Mouse (Mus musculus) ES-E14 (cell line): Measurements from ENCODE around the gene Hivep3. TPM values are rescaled to one million over a fixed set of nuclear protein-coding genes. Genes with fewer than 3 reads are reported as not detected.

Experiments used
- DNase-seq: peaks from one replicate; pipeline ENCODE4 v3.0.0-alpha.2; 2013; ENCODE audit warnings: low read depth, low spot score
- H3K27ac ChIP-seq: 2 replicates; pipeline ENCODE4 v1.5.1; 2012; ENCODE audit warnings: low read depth, mild to moderate bottlenecking, low read length, moderate library complexity, mixed read lengths; ENCODE audit not compliant: poor library complexity, insufficient read depth, severe bottlenecking
- H3K36me3 ChIP-seq: 2 replicates; pipeline ENCODE4 v1.6.1; 2012; ENCODE audit warnings: mild to moderate bottlenecking, low read length, moderate library complexity, mixed read lengths; ENCODE audit not compliant: control insufficient read depth, poor library complexity, insufficient read depth, severe bottlenecking
- H3K4me1 ChIP-seq, 2 experiments: fragments of 150-350 bp in 1 of 2; sonication (generic) in 1 of 2; 2 replicates each; pipeline ENCODE4 v1.6.1; 2012; ENCODE audit warnings: low read length in 2 of 2, mild to moderate bottlenecking in 1 of 2, mixed read lengths in 1 of 2; ENCODE audit not compliant: control insufficient read depth in 2 of 2, insufficient read depth in 2 of 2, poor library complexity in 1 of 2
- H3K4me3 ChIP-seq, 2 experiments: fragments of 150-350 bp in 1 of 2; sonication (generic) in 1 of 2; 2 replicates each; pipeline ENCODE4 v1.5.1; 2012; ENCODE audit warnings: low read length in 2 of 2, low read depth in 1 of 2, mild to moderate bottlenecking in 1 of 2, mixed read lengths in 1 of 2; ENCODE audit not compliant: insufficient read depth in 1 of 2, poor library complexity in 1 of 2, severe bottlenecking in 1 of 2
- H3K9ac ChIP-seq: 2 replicates; pipeline ENCODE4 v1.6.1; 2012; ENCODE audit warnings: low read depth, mild to moderate bottlenecking, low read length, mixed read lengths; ENCODE audit not compliant: poor library complexity, insufficient read depth, severe bottlenecking
- H3K9me3 ChIP-seq: fragments of 150-350 bp; sonication (generic); 2 replicates; pipeline ENCODE4 v1.6.1; 2012; ENCODE audit warnings: low read depth, mild to moderate bottlenecking, low read length; ENCODE audit not compliant: control insufficient read depth, insufficient read depth
- CHD2 ChIP-seq: IDR thresholded peaks from 2 replicates; pipeline ENCODE4 v1.6.1; 2014; ENCODE audit warnings: mild to moderate bottlenecking, low read depth, low read length, inconsistent platforms
- HCFC1 ChIP-seq: IDR thresholded peaks from 2 replicates; pipeline ENCODE4 v1.6.1; 2012; ENCODE audit warnings: low read length, inconsistent platforms, borderline replicate concordance; ENCODE audit not compliant: insufficient read depth
- MAFK ChIP-seq: IDR thresholded peaks from 2 replicates; pipeline ENCODE4 v1.6.1; 2014; ENCODE audit warnings: mild to moderate bottlenecking, low read depth, low read length, inconsistent platforms; ENCODE audit not compliant: insufficient read depth
- ZC3H11A ChIP-seq: IDR thresholded peaks from 2 replicates; pipeline ENCODE4 v1.6.1; 2012; ENCODE audit warnings: low read depth, mild to moderate bottlenecking, inconsistent platforms, low read length, borderline replicate concordance
- ZNF384 ChIP-seq: IDR thresholded peaks from 2 replicates; pipeline ENCODE4 v1.6.1; 2012; ENCODE audit warnings: low read depth, low read length, inconsistent platforms
- in situ Hi-C, 2 experiments: fragments of 600-800 bp; cut with MboI; formaldehyde crosslinking; loops; one replicate each; pipeline ENCODE4 v1.15.1; 2025; ENCODE audit warnings: low sequenced_read_pairs in 2 of 2, inconsistent platforms in 1 of 2; ENCODE audit not compliant: unreplicated experiment in 2 of 2
- total RNA-seq: library from RNA; depleted of rRNA; stranded (reverse); fragments of 300-350 nt; gene quantifications from 2 replicates; pipeline ENCODE4 v1.2.3, GENCODE M21; 2012

Gene Hivep3
- total RNA-seq, 1 experiment: 1.4 TPM

DNA sequence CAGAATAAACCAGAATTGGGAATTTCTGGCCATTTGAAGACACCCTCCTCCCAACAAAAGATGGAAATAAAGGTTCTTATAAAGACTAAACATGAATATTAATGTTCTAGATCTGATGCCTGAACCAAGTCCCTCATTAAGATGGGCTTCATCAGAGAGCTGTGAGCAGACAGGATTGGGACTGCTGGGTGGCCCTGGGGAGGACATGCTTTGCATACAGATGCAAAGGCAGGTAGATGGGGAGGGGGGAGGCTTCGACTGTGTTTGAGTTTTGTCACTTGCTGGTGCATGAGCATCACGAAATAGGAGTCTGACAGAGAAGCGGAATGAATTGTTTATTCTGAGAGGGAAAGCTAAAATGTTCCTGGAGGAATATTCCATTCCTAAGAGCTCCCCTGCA is 12.1 kb upstream of the Hivep3 start:
- in situ Hi-C loops: no loop called here
- Histone ChIP-seq H3K4me3 (no peak overlapping the region), H3K36me3 (no peaks in the 10 kb centered on the region), H3K9ac (no peak overlapping the region), H3K9me3 (no peaks in the 10 kb centered on the region), H3K4me1 (no peaks in the 10 kb centered on the region), H3K27ac (no peak overlapping the region)
- no peak for DNase-seq
- TF ChIP-seq MAFK: no peak
- no peak for TF ChIP-seq CHD2
- no peak for TF ChIP-seq ZC3H11A

DNA sequence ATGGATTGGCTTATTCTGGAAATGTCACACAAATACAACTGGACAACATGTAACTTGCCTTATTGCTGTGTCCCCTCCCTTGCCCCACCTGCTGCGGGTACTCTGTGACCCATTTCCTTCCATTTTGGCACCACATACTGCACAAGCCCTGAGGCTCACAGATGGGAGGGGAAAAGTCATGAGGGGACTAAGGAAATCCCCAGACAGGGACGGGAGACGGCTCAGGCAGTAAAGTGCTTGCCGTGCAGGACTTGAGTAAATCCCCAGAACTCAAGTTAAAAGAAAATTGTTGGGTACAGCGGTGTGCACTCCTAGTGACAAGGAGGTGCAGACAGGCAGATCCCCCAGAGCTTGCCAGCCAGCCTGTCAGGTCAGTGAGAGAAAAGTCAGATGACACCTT is 7.5 kb upstream of the Hivep3 start:
- Histone ChIP-seq H3K9ac (no peak overlapping the region), H3K27ac (no peak overlapping the region), H3K36me3 (no peaks in the 10 kb centered on the region), H3K9me3 (no peaks in the 10 kb centered on the region), H3K4me1 (no peaks in the 10 kb centered on the region), H3K4me3 (no peak overlapping the region)
- DNase-seq: no peak
- TF ChIP-seq HCFC1 (no peak), ZNF384 (no peak), MAFK (no peak), CHD2 (no peak), ZC3H11A (no peak)
- in situ Hi-C loops: no loop called here

GRCm38 (mm10) chr4:119727871-119728270 is 5.7 kb upstream of the Hivep3 start:
- no peak for DNase-seq
- in situ Hi-C loops: no loop called here
- Histone ChIP-seq H3K36me3 (no peaks in the 10 kb centered on the region), H3K4me3 (no peak overlapping the region), H3K4me1 (no peaks in the 10 kb centered on the region), H3K9ac (no peak overlapping the region), H3K9me3 (no peaks in the 10 kb centered on the region), H3K27ac (no peak overlapping the region)
- TF ChIP-seq ZC3H11A (no peak), CHD2 (no peak), ZNF384 (no peak), HCFC1 (no peak), MAFK (no peak)

- no peak for DNase-seq
- H3K4me1 ChIP-seq: no peaks in the 10 kb centered on the region
- H3K36me3 ChIP-seq: no peaks in the 10 kb centered on the region
- H3K4me3 ChIP-seq: peak overlapping the region; percentile 86 to 89
- no peaks in the 10 kb centered on the region for H3K9me3 ChIP-seq
- in situ Hi-C loops: no loop called here
- no peak for TF ChIP-seq HCFC1
- no peak for TF ChIP-seq ZNF384
- no peak for TF ChIP-seq MAFK
- TF ChIP-seq ZC3H11A: no peak
- TF ChIP-seq CHD2: no peak
- peak overlapping the region; percentile 64 for H3K9ac ChIP-seq
- no peak overlapping the region for H3K27ac ChIP-seq
Observed at GRCm38 (mm10) chr4:119733942-119734341, 358 bp downstream of the Hivep3 start.

- no peak overlapping the region for H3K9ac ChIP-seq
- DNase-seq: no peak
- in situ Hi-C loops: no loop called here
- H3K36me3 ChIP-seq: no peaks in the 10 kb centered on the region
- peak overlapping the region; percentile 86 to 89 for H3K4me3 ChIP-seq
- no peaks in the 10 kb centered on the region for H3K9me3 ChIP-seq
- no peak overlapping the region for H3K27ac ChIP-seq
- TF ChIP-seq ZC3H11A (no peak), MAFK (no peak), HCFC1 (no peak), CHD2 (no peak), ZNF384 (no peak)
- no peaks in the 10 kb centered on the region for H3K4me1 ChIP-seq
Observed at GRCm38 (mm10) chr4:119734352-119734751, 768 bp downstream of the Hivep3 start.
